Mouse (Mus musculus) C2C12 (cell line): Measurements from ENCODE around the gene Xylt2. TPM values are rescaled to one million over a fixed set of nuclear protein-coding genes. Genes with fewer than 3 reads are reported as not detected.
"Not testable (repeated sequence)": the region's sequence is repeated elsewhere in the genome, so short reads cannot be mapped to it uniquely, and the experiment has no call there.

Source experiments
- H3K27me3 ChIP-seq: one replicate; pipeline ENCODE4 v1.6.1; 2011; ENCODE audit not compliant: control insufficient read depth, insufficient read depth, insufficient read length
- H3K36me3 ChIP-seq: one replicate; pipeline ENCODE4 v1.6.1; 2011; ENCODE audit not compliant: control insufficient read depth, insufficient read depth
- H3K4me3 ChIP-seq: one replicate; pipeline ENCODE4 v1.5.1; 2011; ENCODE audit warnings: mild to moderate bottlenecking, control low read depth; ENCODE audit not compliant: poor library complexity, insufficient read depth, severe bottlenecking
- H3K79me2 ChIP-seq: one replicate; pipeline ENCODE4 v1.6.1; 2011; ENCODE audit not compliant: control insufficient read depth, insufficient read depth
- H3K79me3 ChIP-seq: one replicate; pipeline ENCODE4 v1.6.1; 2011; ENCODE audit warnings: low read depth, control low read depth
- H3ac ChIP-seq: one replicate; pipeline ENCODE3; 2011; ENCODE audit warnings: low read depth; ENCODE audit not compliant: control insufficient read depth, insufficient read length
- CEBPB ChIP-seq: IDR thresholded peaks from one replicate; pipeline ENCODE4 v1.6.1; 2011; ENCODE audit warnings: low read depth, mild to moderate bottlenecking, control low read depth, moderate library complexity
- CTCF ChIP-seq: IDR thresholded peaks from one replicate; pipeline ENCODE4 v1.5.1; 2011; ENCODE audit not compliant: control insufficient read depth, insufficient read depth, insufficient read length
- FOSL1 ChIP-seq: IDR thresholded peaks from one replicate; pipeline ENCODE4 v1.8.0; 2011; ENCODE audit warnings: mild to moderate bottlenecking, low read length; ENCODE audit not compliant: poor library complexity, insufficient read depth, severe bottlenecking
- MAX ChIP-seq: IDR thresholded peaks from one replicate; pipeline ENCODE4 v1.6.1; 2011; ENCODE audit warnings: mild to moderate bottlenecking, control low read depth
- MYOD1 ChIP-seq: IDR thresholded peaks from one replicate; pipeline ENCODE4 v1.6.1; 2011; ENCODE audit warnings: low read depth; ENCODE audit not compliant: control insufficient read depth, insufficient read length
- MYOG ChIP-seq: IDR thresholded peaks from one replicate; pipeline ENCODE4 v1.6.1; 2011; ENCODE audit not compliant: control insufficient read depth, insufficient read length; ENCODE audit errors: extremely low read depth
- USF1 ChIP-seq: IDR thresholded peaks from one replicate; pipeline ENCODE4 v1.6.1; 2011; ENCODE audit warnings: low read depth, mild to moderate bottlenecking, control low read depth, moderate library complexity
- polyA plus RNA-seq: library from polyadenylated mRNA; unstranded; fragments of >200 nt; fragmentation: generic; extraction: Trizol; gene quantifications from one replicate; pipeline ENCODE4 v1.2.1, GENCODE M21; 2012; ENCODE audit warnings: missing spikeins

Xylt2 gene
- polyA plus RNA-seq, 1 experiment: 10.4 TPM

- peaks cover 10% of the 10 kb centered on the region for H3K27me3 ChIP-seq
- TF ChIP-seq MAX: no peak
- TF ChIP-seq MYOG: no peak
- no peak for TF ChIP-seq FOSL1
- no peak for TF ChIP-seq CEBPB
- no peak for TF ChIP-seq MYOD1
- TF ChIP-seq CTCF: no peak
- TF ChIP-seq USF1: no peak
- no peaks in the 10 kb centered on the region for H3K79me2 ChIP-seq
- no peak overlapping the region for H3ac ChIP-seq
- H3K79me3 ChIP-seq: no peaks in the 10 kb centered on the region
- no peaks in the 10 kb centered on the region for H3K36me3 ChIP-seq
- H3K4me3 ChIP-seq: no peak overlapping the region
Observed at GRCm38 (mm10) chr11:94697703-94698464, 20.6 kb upstream of the Xylt2 start.

DNA sequence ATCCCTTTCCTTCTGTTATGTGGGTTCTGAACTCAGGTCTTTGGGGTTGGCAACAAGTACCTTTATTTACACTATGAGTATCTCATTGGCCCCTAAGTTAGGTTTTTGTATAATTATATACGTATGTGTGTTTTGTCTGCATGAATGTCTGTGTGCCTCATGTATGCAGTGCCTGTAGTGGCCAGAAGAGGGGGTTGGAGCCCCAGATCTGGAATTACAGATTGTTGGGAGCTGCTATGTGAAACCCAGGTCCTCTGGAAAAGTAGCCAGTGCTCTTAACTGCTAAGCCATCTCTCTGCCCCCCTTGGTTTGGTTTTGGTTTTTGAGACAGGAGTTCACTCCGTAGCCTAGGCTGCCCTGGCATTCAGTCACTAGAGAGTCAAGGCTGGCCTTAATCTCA, 19.8 kb upstream of the Xylt2 start:
- TF ChIP-seq CTCF (no peak), MYOG (no peak), MYOD1 (no peak), CEBPB (no peak), FOSL1 (no peak), USF1 (no peak), MAX (no peak)
- Histone ChIP-seq H3K4me3 (no peak overlapping the region), H3ac (no peak overlapping the region), H3K79me2 (no peaks in the 10 kb centered on the region), H3K27me3 (peaks cover 9% of the 10 kb centered on the region), H3K36me3 (no peaks in the 10 kb centered on the region), H3K79me3 (no peaks in the 10 kb centered on the region)

DNA sequence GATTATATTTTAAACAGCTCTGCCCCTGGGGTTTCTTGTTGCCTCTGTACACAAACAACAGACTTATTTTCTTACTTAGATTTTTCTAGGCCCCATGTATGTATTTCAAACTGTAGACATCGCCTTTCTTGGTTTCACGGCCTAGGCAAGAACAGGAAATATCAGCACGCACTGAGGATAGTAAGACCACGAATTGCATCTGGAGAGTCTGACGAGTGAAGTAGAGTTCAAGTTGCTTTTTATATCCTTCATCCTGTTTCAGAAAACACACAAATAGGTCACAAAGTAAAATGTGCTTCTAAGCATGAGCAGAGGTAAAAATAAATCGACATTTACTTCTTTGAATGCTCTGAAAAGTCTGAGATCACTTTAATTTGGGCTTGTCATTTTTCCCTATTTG, 18.2 kb upstream of the Xylt2 start:
- Histone ChIP-seq H3ac (no peak overlapping the region), H3K79me2 (no peaks in the 10 kb centered on the region), H3K79me3 (no peaks in the 10 kb centered on the region), H3K36me3 (no peaks in the 10 kb centered on the region), H3K4me3 (no peak overlapping the region), H3K27me3 (no peaks in the 10 kb centered on the region)
- TF ChIP-seq CTCF: no peak
- TF ChIP-seq CEBPB: no peak
- TF ChIP-seq FOSL1: no peak
- TF ChIP-seq MAX: no peak
- no peak for TF ChIP-seq MYOD1
- no peak for TF ChIP-seq MYOG
- no peak for TF ChIP-seq USF1

- not testable (repeated sequence) for H3K27me3 ChIP-seq, H3K4me3 ChIP-seq
Observed at GRCm38 (mm10) chr11:94692502-94692901, 15.2 kb upstream of the Xylt2 start.

DNA sequence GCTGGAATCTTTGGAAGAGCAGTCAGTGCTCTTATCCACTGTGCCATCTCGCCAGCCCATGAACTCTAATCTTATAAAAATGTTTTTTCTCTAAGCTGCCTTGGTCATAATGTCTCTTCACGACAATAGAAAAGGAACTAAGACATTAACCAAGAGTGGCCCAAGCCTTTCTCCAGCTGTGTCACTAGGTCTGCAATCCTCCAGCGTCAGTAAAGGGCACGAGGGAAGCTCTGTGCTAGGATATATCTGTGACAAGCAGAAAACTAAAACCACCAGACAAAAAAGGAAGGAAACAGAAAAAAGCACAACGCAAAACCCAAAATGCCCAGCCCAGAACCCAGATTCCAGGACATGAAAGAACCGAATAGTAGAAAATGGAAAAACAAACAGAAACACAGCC, 9.9 kb upstream of the Xylt2 start:
- Histone ChIP-seq H3K4me3 (no peak overlapping the region), H3K79me2 (no peaks in the 10 kb centered on the region), H3ac (no peak overlapping the region), H3K27me3 (no peaks in the 10 kb centered on the region), H3K36me3 (no peaks in the 10 kb centered on the region), H3K79me3 (no peaks in the 10 kb centered on the region)
- no peak for TF ChIP-seq USF1
- TF ChIP-seq CEBPB: no peak
- no peak for TF ChIP-seq FOSL1
- no peak for TF ChIP-seq MAX
- TF ChIP-seq MYOG: no peak

More at GRCm38 (mm10) chr11:94692502-94692901, 15.2 kb upstream of the Xylt2 start:
- not testable (repeated sequence) for H3K79me2 ChIP-seq, H3K36me3 ChIP-seq, H3ac ChIP-seq, H3K79me3 ChIP-seq

DNA sequence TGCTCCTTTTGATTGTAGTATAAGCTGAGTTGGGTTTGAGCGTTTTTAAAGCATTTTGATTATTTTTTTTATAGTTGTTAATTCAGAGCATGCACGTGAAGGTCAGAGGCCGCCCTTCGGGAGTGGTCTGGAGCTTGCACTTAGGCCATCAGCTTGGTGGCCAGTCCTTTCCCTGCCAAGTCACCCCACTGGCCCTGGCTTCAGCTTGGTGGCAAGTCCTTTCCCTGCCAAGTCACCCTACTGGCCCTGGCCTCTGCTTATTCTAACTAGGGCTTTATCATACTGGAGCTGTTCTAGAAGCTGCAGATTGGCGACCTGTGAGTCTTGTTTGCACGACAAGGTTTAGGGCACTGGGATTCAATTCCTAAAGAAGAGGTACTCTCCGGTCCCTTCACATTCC, 5.1 kb upstream of the Xylt2 start:
- TF ChIP-seq MYOG: no peak
- TF ChIP-seq FOSL1: no peak
- no peak for TF ChIP-seq CEBPB
- no peak for TF ChIP-seq CTCF
- TF ChIP-seq MAX: no peak
- TF ChIP-seq USF1: no peak
- no peak for TF ChIP-seq MYOD1
- Histone ChIP-seq H3ac (no peak overlapping the region), H3K79me3 (no peaks in the 10 kb centered on the region), H3K36me3 (no peaks in the 10 kb centered on the region), H3K4me3 (no peak overlapping the region), H3K79me2 (no peaks in the 10 kb centered on the region), H3K27me3 (no peaks in the 10 kb centered on the region)
